Mouse (Mus musculus): ENCODE measurements around the gene Mtap. TPM values are rescaled to one million over a fixed set of nuclear protein-coding genes. Genes with fewer than 3 reads are reported as not detected.
A peak's percentile ranks its signal among the peaks of the same experiment; 100 is the strongest.

The Mtap gene
- total RNA-seq, 2 experiments from 2014 or later, result 38.8 to 40.7 TPM

GRCm38 (mm10) chr4:89136356-89136755 is 566 bp upstream of the Mtap start:
- DNase-seq (ENCODE audit: low spot score in 2 of 2), result no peak

- no peak for DNase-seq (ENCODE audit: low spot score in 2 of 2)
These were observed 829 bp downstream of the Mtap start for GRCm38 (mm10) chr4:89137542-89138360.

- DNase-seq (ENCODE audit: low spot score in 2 of 2), result no peak
These were observed 1.4 kb downstream of the Mtap start for GRCm38 (mm10) chr4:89138361-89138651.

- peak in 1 of 2 experiments; percentile 28 for DNase-seq (ENCODE audit: low spot score in 2 of 2)
These were observed 3.9 kb downstream of the Mtap start for GRCm38 (mm10) chr4:89140832-89141231.

GRCm38 (mm10) chr4:89145409-89145808 is 8.5 kb downstream of the Mtap start:
- peak; percentile 32 to 57 for DNase-seq (ENCODE audit: low spot score in 2 of 2)

GRCm38 (mm10) chr4:89146291-89146690 is 9.4 kb downstream of the Mtap start:
- no peak for DNase-seq (ENCODE audit: low spot score in 2 of 2)

- no peak for DNase-seq (ENCODE audit: low spot score in 2 of 2)
These were observed 12.3 kb downstream of the Mtap start for GRCm38 (mm10) chr4:89149261-89149660.

GRCm38 (mm10) chr4:89161389-89161788 is 24.5 kb downstream of the Mtap start:
- no peak for DNase-seq (ENCODE audit: low spot score in 2 of 2)

- DNase-seq (ENCODE audit: low spot score in 2 of 2), result no peak
These were observed 25.6 kb downstream of the Mtap start for GRCm38 (mm10) chr4:89162496-89162895.

GRCm38 (mm10) chr4:89163613-89164012 is 26.7 kb downstream of the Mtap start:
- DNase-seq (ENCODE audit: low spot score in 2 of 2), result no peak

- DNase-seq (ENCODE audit: low spot score in 2 of 2), result no peak
These were observed 27.8 kb downstream of the Mtap start for GRCm38 (mm10) chr4:89164681-89165080.

GRCm38 (mm10) chr4:89168877-89169276 is 32.0 kb downstream of the Mtap start:
- no peak for DNase-seq (ENCODE audit: low spot score in 2 of 2)

GRCm38 (mm10) chr4:89169739-89170138 is 32.8 kb downstream of the Mtap start:
- no peak for DNase-seq (ENCODE audit: low spot score in 2 of 2)

GRCm38 (mm10) chr4:89170931-89171330 is 34.0 kb downstream of the Mtap start:
- no peak for DNase-seq (ENCODE audit: low spot score in 2 of 2)

- no peak for DNase-seq (ENCODE audit: low spot score in 2 of 2)
These were observed 36.1 kb downstream of the Mtap start for GRCm38 (mm10) chr4:89172873-89173605.

- DNase-seq (ENCODE audit: low spot score in 2 of 2), result no peak
These were observed 40.8 kb downstream of the Mtap start for GRCm38 (mm10) chr4:89177514-89178307.

GRCm38 (mm10) chr4:89180121-89180520 is 43.2 kb downstream of the Mtap start:
- no peak for DNase-seq (ENCODE audit: low spot score in 2 of 2)

GRCm38 (mm10) chr4:89181656-89182055 is 44.7 kb downstream of the Mtap start:
- no peak for DNase-seq (ENCODE audit: low spot score in 2 of 2)

GRCm38 (mm10) chr4:89182486-89182885 is 45.6 kb downstream of the Mtap start:
- DNase-seq (ENCODE audit: low spot score in 2 of 2), result no peak

GRCm38 (mm10) chr4:89195481-89195880 is 58.6 kb downstream of the Mtap start:
- no peak for DNase-seq (ENCODE audit: low spot score in 2 of 2)

GRCm38 (mm10) chr4:89197128-89197527 is 60.2 kb downstream of the Mtap start:
- DNase-seq (ENCODE audit: low spot score in 2 of 2), result no peak

- DNase-seq (ENCODE audit: low spot score in 2 of 2), result no peak
These were observed 63.9 kb downstream of the Mtap start for GRCm38 (mm10) chr4:89200806-89201205.
